Mouse (Mus musculus) embryonic facial prominence, embryonic 15.5 days (tissue): ENCODE results near the gene Acap3. TPM values are rescaled to one million over a fixed set of nuclear protein-coding genes. Genes with fewer than 3 reads are reported as not detected.

Experiments
- ATAC-seq: fragments of 200-750 bp; cut with Nextera tagmentation; 2 replicates; pipeline ENCODE4 v1.8.0; 2017; ENCODE audit warnings: low read depth, moderate TSS enrichment; ENCODE audit not compliant: insufficient number of reproducible peaks, low FRiP score, low TSS enrichment
- H3K27ac ChIP-seq: fragments of 300-500 bp; sonication (generic); replicated peaks from 2 replicates; pipeline ENCODE4 v1.5.1; 2015; ENCODE audit warnings: mild to moderate bottlenecking, inconsistent platforms
- H3K27me3 ChIP-seq: fragments of 300-500 bp; sonication (generic); 2 replicates; pipeline ENCODE4 v1.6.1; 2015; ENCODE audit warnings: inconsistent platforms
- H3K36me3 ChIP-seq: fragments of 300-500 bp; sonication (generic); 2 replicates; pipeline ENCODE4 v1.6.1; 2015; ENCODE audit warnings: mild to moderate bottlenecking, inconsistent platforms
- H3K4me1 ChIP-seq: fragments of 300-500 bp; sonication (generic); 2 replicates; pipeline ENCODE4 v1.6.1; 2015; ENCODE audit warnings: inconsistent platforms
- H3K4me2 ChIP-seq: fragments of 300-500 bp; sonication (generic); replicated peaks from 2 replicates; pipeline ENCODE4 v1.6.1; 2015; ENCODE audit warnings: mild to moderate bottlenecking, inconsistent platforms
- H3K4me3 ChIP-seq: fragments of 300-500 bp; sonication (generic); replicated peaks from 2 replicates; pipeline ENCODE4 v1.5.1; 2015; ENCODE audit warnings: mild to moderate bottlenecking, inconsistent platforms
- H3K9ac ChIP-seq: fragments of 300-500 bp; sonication (generic); 2 replicates; pipeline ENCODE4 v1.6.1; 2015; ENCODE audit warnings: inconsistent platforms
- H3K9me3 ChIP-seq: fragments of 300-500 bp; sonication (generic); replicated peaks from 2 replicates; pipeline ENCODE4 v1.6.1; 2016; ENCODE audit warnings: inconsistent platforms
- WGBS: fragments of 180-500 bp; shearing (Covaris S2); methylation state at CpG from one replicate; pipeline ENCODE4 v1.1.7; 2015; 5-methylcytosine and 5-hydroxymethylcytosine counted together
- microRNA-seq: library from miRNA; unstranded; fragments of <30 nt; microRNA quantifications from one replicate; pipeline ENCODE4, GENCODE M21; 2016; ENCODE audit warnings: borderline number of aligned reads
- polyA plus RNA-seq: library from polyadenylated mRNA; unstranded; fragments of >200 nt; fragmentation: Nextera tagmentation; extraction: Ambion mirVana; gene quantifications from 2 replicates; pipeline ENCODE4 v1.2.1, GENCODE M21; 2015

Acap3 gene
- polyA plus RNA-seq, 1 experiment from 2014 or later, result 26.2 TPM

DNA sequence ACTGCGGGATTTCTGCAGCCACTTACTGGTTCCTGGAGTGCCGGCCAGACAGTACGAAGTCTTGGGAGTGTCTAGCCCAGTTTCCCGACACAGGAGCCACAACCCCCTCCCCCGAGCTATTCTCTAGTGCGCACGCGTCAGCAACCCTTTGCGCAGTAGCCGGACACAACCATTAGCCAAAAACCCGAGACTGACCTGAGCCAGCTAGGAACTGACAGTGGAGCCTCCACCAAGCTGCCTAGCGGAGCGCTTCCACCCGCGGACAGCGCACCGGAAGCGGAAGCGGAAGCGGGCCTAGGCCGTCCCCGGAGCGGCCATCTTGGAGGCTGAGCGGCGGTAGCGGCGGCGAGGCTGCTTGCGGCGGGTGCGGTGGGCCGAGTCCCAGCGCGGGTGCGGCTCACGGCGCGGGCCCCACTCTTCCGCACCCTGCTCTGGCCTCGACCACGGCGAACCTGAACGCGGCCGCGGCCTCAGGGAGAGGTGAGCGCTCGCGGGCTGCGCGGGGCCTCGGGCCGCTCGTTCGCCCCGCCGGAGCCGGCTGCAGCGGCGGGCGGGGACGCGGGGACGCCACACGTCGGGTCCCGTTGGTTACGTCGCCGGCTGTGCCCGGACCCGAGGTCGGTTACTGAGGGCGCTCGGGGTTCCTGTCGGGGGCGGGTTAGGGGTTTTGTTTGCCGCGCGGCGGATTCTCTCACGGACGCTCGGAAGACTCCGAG, 52.1 kb downstream of the Acap3 start, which contains the start of gene Ube2j2:
TSS of gene Ube2j2 (plus strand) at position 298 of the 716 bp plus-strand sequence.
- peak; percentile 99 for ATAC-seq
- Histone ChIP-seq H3K9me3 (no peaks in the 10 kb centered on the region), H3K4me1 (peaks cover 16% of the 10 kb centered on the region), H3K4me3 (peak within 1 kb of the TSS; percentile 96), H3K27me3 (no peaks in the 10 kb centered on the region), H3K27ac (peak within 1 kb of the TSS; percentile 85), H3K9ac (peak within 1 kb of the TSS; percentile 86), H3K4me2 (peak within 1 kb of the TSS; percentile 89), H3K36me3 (peaks cover 24% of the 10 kb centered on the region)
- WGBS, result under 1% methylated on average over 80 of the region's 85 CpGs

DNA sequence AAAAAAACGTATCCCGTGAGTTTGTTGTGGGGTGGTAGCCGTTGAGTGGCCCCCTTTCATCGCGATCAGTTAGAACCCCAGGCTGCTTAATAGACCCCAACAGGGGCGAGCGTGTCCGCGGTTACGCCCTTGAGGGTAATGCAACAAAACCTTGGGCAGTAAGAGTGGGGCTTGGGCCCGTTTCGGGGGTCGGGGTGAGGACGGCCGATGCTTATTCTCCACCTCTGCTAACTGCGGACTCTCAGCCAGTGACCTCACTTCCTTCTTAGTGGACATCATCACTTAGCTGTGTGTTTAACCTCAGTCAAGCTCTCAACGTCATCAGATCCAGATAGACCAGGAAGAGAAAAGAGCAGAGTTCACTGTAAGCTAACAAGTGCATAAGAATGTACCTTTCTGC, 52.6 kb downstream of the Acap3 start:
- under 1% methylated on average over 17 of the region's 17 CpGs for WGBS
- no peak for ATAC-seq
- peak overlapping the region; percentile 76; the same call in 1 of the 2 replicates for H3K27ac ChIP-seq
- peak overlapping the region; percentile 86 for H3K9ac ChIP-seq
- H3K9me3 ChIP-seq, result no peaks in the 10 kb centered on the region
- peak overlapping the region; percentile 86 for H3K4me2 ChIP-seq
- peaks cover 30% of the 10 kb centered on the region for H3K36me3 ChIP-seq
- H3K4me3 ChIP-seq, result peak overlapping the region; percentile 96
- H3K4me1 ChIP-seq, result peaks cover 16% of the 10 kb centered on the region
- no peaks in the 10 kb centered on the region for H3K27me3 ChIP-seq

DNA sequence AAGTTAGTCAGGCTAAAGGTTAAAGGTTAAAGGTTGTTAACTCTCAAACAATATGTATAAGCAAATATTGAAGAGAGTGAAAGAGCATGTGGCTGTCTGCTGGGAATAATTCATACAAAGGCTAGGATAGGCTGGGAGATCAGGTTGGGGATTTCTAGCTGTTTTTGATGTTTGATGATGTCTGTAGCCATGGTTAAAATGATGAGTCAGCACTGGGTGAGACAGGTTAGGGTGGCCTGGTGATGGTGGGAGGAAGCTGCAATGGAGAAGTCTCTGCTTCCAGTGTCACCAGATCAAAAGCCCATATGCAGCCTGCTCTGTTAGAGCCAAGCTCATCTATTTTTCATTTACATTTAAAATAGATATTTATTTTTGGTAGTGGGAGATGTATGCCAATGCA, 55.5 kb downstream of the Acap3 start:
- no peaks in the 10 kb centered on the region for H3K27me3 ChIP-seq
- H3K4me3 ChIP-seq, result no peak overlapping the region
- H3K9ac ChIP-seq, result no peak overlapping the region
- H3K4me1 ChIP-seq, result peaks cover 16% of the 10 kb centered on the region
- no peak overlapping the region for H3K4me2 ChIP-seq
- peaks cover 56% of the 10 kb centered on the region for H3K36me3 ChIP-seq
- no peak for ATAC-seq
- H3K27ac ChIP-seq, result no peak overlapping the region
- H3K9me3 ChIP-seq, result no peaks in the 10 kb centered on the region

DNA sequence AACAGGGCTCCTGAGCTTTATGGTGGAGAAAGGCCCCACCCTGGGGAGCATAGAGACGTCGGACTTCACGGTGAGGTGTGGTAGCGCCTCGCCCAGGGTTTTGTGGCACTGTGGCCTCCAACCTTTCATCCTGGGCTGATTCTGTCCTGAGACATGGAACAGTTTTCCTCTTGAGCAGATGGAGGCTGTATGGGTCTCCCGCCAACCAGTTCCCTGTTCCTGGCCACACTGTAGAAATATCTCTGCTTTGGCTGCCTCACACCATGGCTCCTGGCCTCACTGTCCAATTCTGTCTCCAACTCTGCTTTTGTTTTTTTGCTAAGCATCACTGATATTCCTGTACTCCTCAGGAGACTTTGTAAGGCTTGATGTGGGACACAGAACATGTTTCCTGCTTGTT, 63.9 kb downstream of the Acap3 start:
- H3K9ac ChIP-seq, result no peak overlapping the region
- no peaks in the 10 kb centered on the region for H3K4me1 ChIP-seq
- no peak overlapping the region for H3K4me3 ChIP-seq
- no peak for ATAC-seq
- no peak overlapping the region for H3K4me2 ChIP-seq
- no peaks in the 10 kb centered on the region for H3K9me3 ChIP-seq
- H3K27me3 ChIP-seq, result no peaks in the 10 kb centered on the region
- no peak overlapping the region for H3K27ac ChIP-seq
- H3K36me3 ChIP-seq, result peaks cover 70% of the 10 kb centered on the region
- 94% methylated on average over 6 of the region's 6 CpGs for WGBS

Small RNA genes lying within 50 kb of the gene (microRNA-seq; reads per million reads assigned to microRNA genes)
- gene Gm22991, result not detected

Other genes starting within 250 kb of the Acap3 start
- gene Gm10563, start 246.4 kb upstream of the Acap3 start, polyA plus RNA-seq, result not detected in 2 replicates
- gene Mmp23, start 238.4 kb upstream of the Acap3 start, polyA plus RNA-seq, result 38.5 and 39.0 TPM in 2 replicates
- 36.3 and 36.8 TPM in 2 replicates for gene Mib2, start 222.6 kb upstream of the Acap3 start, polyA plus RNA-seq
- gene Fndc10, start 197.5 kb upstream of the Acap3 start, polyA plus RNA-seq, result 13.5 and 13.9 TPM in 2 replicates
- gene Ssu72, start 187.0 kb upstream of the Acap3 start, polyA plus RNA-seq, result 135 and 140 TPM in 2 replicates
- 1.6 and 2.2 TPM in 2 replicates for gene Tmem240, start 157.0 kb upstream of the Acap3 start, polyA plus RNA-seq
- 84.9 and 89.9 TPM in 2 replicates for gene Atad3a, start 130.7 kb upstream of the Acap3 start, polyA plus RNA-seq
- gene Vwa1, start 117.1 kb upstream of the Acap3 start, polyA plus RNA-seq, result 14.2 and 17.4 TPM in 2 replicates
- 0.76 and 1.2 TPM in 2 replicates for gene Tmem88b, start 105.9 kb upstream of the Acap3 start, polyA plus RNA-seq
- gene Ankrd65, start 101.4 kb upstream of the Acap3 start, polyA plus RNA-seq, result 0.29 and 0.71 TPM in 2 replicates
- gene Mrpl20, start 88.9 kb upstream of the Acap3 start, polyA plus RNA-seq, result 175 and 191 TPM in 2 replicates
- gene Ccnl2, start 79.3 kb upstream of the Acap3 start, polyA plus RNA-seq, result 198 and 206 TPM in 2 replicates
- 142 TPM in 2 replicates for gene Aurkaip1, start 60.5 kb upstream of the Acap3 start, polyA plus RNA-seq
- gene Mxra8, start 52.1 kb upstream of the Acap3 start, polyA plus RNA-seq, result 137 and 141 TPM in 2 replicates
- 10.0 and 12.2 TPM in 2 replicates for gene Dvl1, start 44.4 kb upstream of the Acap3 start, polyA plus RNA-seq
- 0.48 and 0.56 TPM in 2 replicates for gene Tas1r3, start 28.5 kb upstream of the Acap3 start, polyA plus RNA-seq
- gene Cptp, start 22.4 kb upstream of the Acap3 start, polyA plus RNA-seq, result 18.0 and 20.1 TPM in 2 replicates
- gene Ints11, start 22.3 kb upstream of the Acap3 start, polyA plus RNA-seq, result 71.7 and 73.1 TPM in 2 replicates
- gene Pusl1, start within 50 bp of the Acap3 start, polyA plus RNA-seq, result 62.6 and 63.6 TPM in 2 replicates
- 108 and 109 TPM in 2 replicates for gene Ube2j2, start 52.0 kb downstream of the Acap3 start, polyA plus RNA-seq
- 68.2 and 73.8 TPM in 2 replicates for gene C1qtnf12, start 70.5 kb downstream of the Acap3 start, polyA plus RNA-seq
- gene B3galt6, start 100.8 kb downstream of the Acap3 start, polyA plus RNA-seq, result 16.6 and 16.7 TPM in 2 replicates
- gene Sdf4, start 101.0 kb downstream of the Acap3 start, polyA plus RNA-seq, result 165 and 172 TPM in 2 replicates
- 1.1 and 1.2 TPM in 2 replicates for gene Tnfrsf4, start 122.0 kb downstream of the Acap3 start, polyA plus RNA-seq
- gene Tnfrsf18, start 134.3 kb downstream of the Acap3 start, polyA plus RNA-seq, result 6.0 and 7.1 TPM in 2 replicates
- gene Ttll10, start 167.6 kb downstream of the Acap3 start, polyA plus RNA-seq, result 4.0 and 4.3 TPM in 2 replicates
- gene 9430015G10Rik, start 218.2 kb downstream of the Acap3 start, polyA plus RNA-seq, result 32.8 and 33.5 TPM in 2 replicates
- gene Rnf223, start 238.7 kb downstream of the Acap3 start, polyA plus RNA-seq, result 0.67 and 1.8 TPM in 2 replicates